In genomic region chr6:47954425-47954824, GRCm38 (mm10) we compare ENCODE assay signal across 10 mouse cellular contexts. TPM values are rescaled to one million over a fixed set of nuclear protein-coding genes. Genes with fewer than 3 reads are reported as not detected.
DNase-seq lines count a peak whose midpoint lies in the region; ATAC-seq and TF ChIP-seq lines count a peak whose summit lies in the region.
"Had no signal": no experiment of that assay in that cellular context is flagged by ENCODE, and none has a peak within 500 bp of the region (broad histone marks: within the 10 kb centered on the region; RNA-seq: fewer than 3 reads in every experiment).

No protein-coding gene starts in this region.

- H3K36me3 ChIP-seq in kidney, embryonic 15.5 days, result peaks cover 32% of the 10 kb centered on the region
- peaks cover 44% of the 10 kb centered on the region for H3K36me3 ChIP-seq in embryonic facial prominence, embryonic 14.5 days (ENCODE audit: control insufficient read depth, insufficient read depth, low read length)
- peaks cover 25% of the 10 kb centered on the region for H3K36me3 ChIP-seq in limb, embryonic 10.5 days
- H3K36me3 ChIP-seq in myocyte (ENCODE audit: control insufficient read depth, insufficient read depth), result no peaks in the 10 kb centered on the region

- ATAC-seq in kidney, embryonic 15.5 days (replicated peaks; ENCODE audit: low FRiP score), result no peak
- no peak for ATAC-seq in embryonic facial prominence, embryonic 14.5 days (ENCODE audit: low read depth)

- H3K4me2 ChIP-seq in kidney, embryonic 15.5 days, result peak overlapping the region; percentile 87
- peak overlapping the region; percentile 67 for H3K4me2 ChIP-seq in embryonic facial prominence, embryonic 14.5 days (ENCODE audit: low read depth, low read length)
- H3K4me2 ChIP-seq in myocyte (ENCODE audit: low read depth), result no peak overlapping the region

- H3K9ac ChIP-seq in kidney, embryonic 15.5 days, result no peak overlapping the region
- peak overlapping the region; percentile 70; the same call in 1 of the 2 replicates for H3K9ac ChIP-seq in embryonic facial prominence, embryonic 14.5 days (ENCODE audit: low read depth, low read length)

- no peaks in the 10 kb centered on the region for H3K27me3 ChIP-seq in kidney, embryonic 15.5 days
- no peaks in the 10 kb centered on the region for H3K27me3 ChIP-seq in embryonic facial prominence, embryonic 14.5 days (replicated peaks; ENCODE audit: control insufficient read depth, insufficient read depth, low read length)
- H3K27me3 ChIP-seq in limb, embryonic 10.5 days (ENCODE audit: low read depth, poor library complexity, severe bottlenecking), result no peaks in the 10 kb centered on the region; the same call in 1 of the 2 replicates
- H3K27me3 ChIP-seq in myocyte (ENCODE audit: control insufficient read depth, insufficient read depth, insufficient read length), result no peaks in the 10 kb centered on the region

- no peaks in the 10 kb centered on the region for H3K79me2 ChIP-seq in myocyte (ENCODE audit: control insufficient read depth, insufficient read depth)

- H3K4me1 ChIP-seq in kidney, embryonic 15.5 days, result peaks cover 14% of the 10 kb centered on the region
- peaks cover 12% of the 10 kb centered on the region; the same call in 1 of the 2 replicates for H3K4me1 ChIP-seq in embryonic facial prominence, embryonic 14.5 days (ENCODE audit: control insufficient read depth, insufficient read depth, low read length)
- peaks cover 13% of the 10 kb centered on the region for H3K4me1 ChIP-seq in limb, embryonic 10.5 days

- 84% methylated on average over 3 of the region's 3 CpGs for WGBS in kidney, embryonic 15.5 days
- WGBS in embryonic facial prominence, embryonic 14.5 days, result 91% methylated on average over 3 of the region's 3 CpGs
- 97% methylated on average over 3 of the region's 3 CpGs for WGBS in limb, embryonic 10.5 days

- intact Hi-C loops in heart, postnatal 14 days (cut with DNase I), result no loop called here

- H3K9me3 ChIP-seq in kidney, embryonic 15.5 days (replicated peaks), result no peaks in the 10 kb centered on the region
- no peaks in the 10 kb centered on the region for H3K9me3 ChIP-seq in embryonic facial prominence, embryonic 14.5 days (ENCODE audit: control insufficient read depth, low read length)
- no peaks in the 10 kb centered on the region for H3K9me3 ChIP-seq in limb, embryonic 10.5 days (replicated peaks)

- H3ac ChIP-seq in myocyte (ENCODE audit: control insufficient read depth, insufficient read length), result no peak overlapping the region

- 0 out of 2 replicates have a peak overlapping the region, but pooled peaks have one; percentile 78 for H3K4me3 ChIP-seq in kidney, embryonic 15.5 days (replicated peaks)
- H3K4me3 ChIP-seq in embryonic facial prominence, embryonic 14.5 days (ENCODE audit: low read depth, low read length), result peak overlapping the region; percentile 65
- H3K4me3 ChIP-seq in limb, embryonic 10.5 days, result peak overlapping the region; percentile 74; the same call in 1 of the 2 replicates
- peak overlapping the region; percentile 54 for H3K4me3 ChIP-seq in myocyte

- H3K27ac ChIP-seq in kidney, embryonic 15.5 days, result no peak overlapping the region
- H3K27ac ChIP-seq in embryonic facial prominence, embryonic 14.5 days (replicated peaks; ENCODE audit: low read depth, low read length), result no peak overlapping the region
- H3K27ac ChIP-seq in limb, embryonic 10.5 days, result no peak overlapping the region

- DNase-seq in kidney, adult 11 months, result no peak
- no peak for DNase-seq in embryonic facial prominence, embryonic 14.5 days (ENCODE audit: low spot score)
- no peak for DNase-seq in limb, embryonic 10.5 days (ENCODE audit: low spot score)
- DNase-seq in embryo, embryonic 11 days, result no peak
- DNase-seq in spleen, postnatal 36 days (ENCODE audit: low spot score in 2 of 2), result no peak
- DNase-seq in heart, postnatal 14 days, result no peak
- DNase-seq: adrenal gland, adult 2 months; thymus, postnatal 36 days had no signal

- no peak for TF ChIP-seq POLR2A in myocyte (IDR thresholded peaks at IDR 0.05; ENCODE audit: insufficient read length, low read depth)

TF ChIP-seq in myocyte, 11 proteins besides CTCF, POLR2A, EP300 and RAD21:
- TF ChIP-seq MAX (IDR thresholded peaks at IDR 0.05; ENCODE audit: low read depth), result no peak
- no peak for TF ChIP-seq CEBPB (IDR thresholded peaks at IDR 0.05; ENCODE audit: insufficient read depth, poor library complexity, severe bottlenecking)
- no peak for TF ChIP-seq POLR2AphosphoS2 (IDR thresholded peaks at IDR 0.05; ENCODE audit: insufficient read length, low read depth)
- TF ChIP-seq TCF12 (IDR thresholded peaks at IDR 0.05; ENCODE audit: insufficient read depth, poor library complexity, severe bottlenecking), result no peak
- TF ChIP-seq USF1 (IDR thresholded peaks at IDR 0.05; ENCODE audit: low read depth), result no peak
- no peak for TF ChIP-seq MYOG (IDR thresholded peaks at IDR 0.05; ENCODE audit: control insufficient read depth in 1 of 3, insufficient read depth in 1 of 3, insufficient read length in 2 of 3, low read depth in 2 of 3)
- no peak for TF ChIP-seq MYOD1 (IDR thresholded peaks at IDR 0.05; ENCODE audit: control insufficient read depth in 1 of 3, insufficient read length in 2 of 3, low read depth in 2 of 3)
- no peak for TF ChIP-seq REST (IDR thresholded peaks at IDR 0.05; ENCODE audit: insufficient read depth, insufficient read length)
- TF ChIP-seq SRF (IDR thresholded peaks at IDR 0.05; ENCODE audit: control insufficient read depth, insufficient read length, low read depth), result no peak
- no peak for TF ChIP-seq E2F4 (IDR thresholded peaks at IDR 0.05; ENCODE audit: insufficient read depth)
- no peak for TF ChIP-seq TCF3 (IDR thresholded peaks at IDR 0.05; ENCODE audit: insufficient read length, low read depth)
TF ChIP-seq in myocyte: peak in this region for 0.

RNA-seq across cellular contexts. Expression of gene Zfp956, which starts 1.2 kb away (rescaled TPM):
- polyA plus RNA-seq in kidney, embryonic 15.5 days (2015; fragmentation: Nextera tagmentation; extraction: Ambion mirVana), result 9.0 and 10.7 TPM in 2 replicates
- polyA plus RNA-seq in embryonic facial prominence, embryonic 14.5 days (2014; fragmentation: Nextera tagmentation; extraction: Ambion mirVana), result 9.4 and 11.4 TPM in 2 replicates
- polyA plus RNA-seq in limb, embryonic 10.5 days (2016; fragmentation: Nextera tagmentation; extraction: Ambion mirVana), result 7.4 and 9.7 TPM in 2 replicates
- 1.5 TPM for polyA plus RNA-seq in myocyte (2012; fragmentation: generic; extraction: Trizol)
- total RNA-seq in heart, postnatal 14 days (2021), result 1 to 10 TPM; 1.3 to 1.9 TPM

RNA-seq across cellular contexts. Expression of gene Zfp212, which starts 34.1 kb away (rescaled TPM):
- polyA plus RNA-seq in kidney, embryonic 15.5 days (2015; fragmentation: Nextera tagmentation; extraction: Ambion mirVana), result 19.3 and 20.6 TPM in 2 replicates
- 12.5 and 13.6 TPM in 2 replicates for polyA plus RNA-seq in embryonic facial prominence, embryonic 14.5 days (2014; fragmentation: Nextera tagmentation; extraction: Ambion mirVana)
- 17.8 and 19.7 TPM in 2 replicates for polyA plus RNA-seq in limb, embryonic 10.5 days (2016; fragmentation: Nextera tagmentation; extraction: Ambion mirVana)
- polyA plus RNA-seq in myocyte (2012; fragmentation: generic; extraction: Trizol), result 9.7 TPM
- 10 to 100 TPM; 11.7 to 13.0 TPM for total RNA-seq in heart, postnatal 14 days (2021)
